Mouse (Mus musculus) layer of hippocampus, adult 8-10 months (tissue): ENCODE measurements around the gene Slc6a20b. TPM values are rescaled to one million over a fixed set of nuclear protein-coding genes. Genes with fewer than 3 reads are reported as not detected.
"Not testable (repeated sequence)": the region's sequence is repeated elsewhere in the genome, so short reads cannot be mapped to it uniquely, and the experiment has no call there.

Experiments
- DNase-seq, 2 experiments: peaks; one replicate each; pipeline ENCODE4 v3.0.0; 2022; ENCODE audit warnings: low spot score in 2 of 2
- total RNA-seq, 4 experiments: library from RNA; stranded (reverse); gene quantifications; 2 replicates each; pipeline ENCODE4 v1.2.4; 2022

Gene Slc6a20b
- total RNA-seq: under 1 TPM; 0.37 to 0.54 (median 0.40) TPM

- no peak for DNase-seq
These were observed at the start of gene Slc6a20b for GRCm38 (mm10) chr9:123632281-123632680. Gene Slc6a20b, minus strand, starts transcription at chr9:123632565.

DNA sequence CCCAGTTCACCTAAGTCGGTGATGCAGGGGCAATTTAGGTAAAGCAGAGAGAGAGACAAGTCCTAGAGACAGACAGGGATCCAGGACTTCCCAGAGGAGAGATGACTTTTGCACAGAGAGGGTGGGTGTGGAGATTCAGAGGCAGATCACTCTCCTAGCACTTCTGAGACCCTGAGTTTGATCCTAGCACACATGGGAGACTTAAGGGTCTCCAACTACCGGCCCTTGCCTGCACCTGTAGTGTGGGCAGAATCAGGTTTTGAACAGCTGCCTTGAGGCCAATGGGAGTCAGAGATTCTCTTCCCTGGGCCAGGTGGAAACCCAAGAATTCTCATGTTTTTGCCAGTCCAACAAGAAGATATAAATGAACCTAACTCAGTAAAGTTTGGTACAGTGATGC lies 46.8 kb upstream of the Slc6a20b start:
- no peak for DNase-seq

- DNase-seq: no peak
These were observed 46.2 kb upstream of the Slc6a20b start, which contains the start of the genes Ccr9 and Slc6a20a for GRCm38 (mm10) chr9:123678327-123679105. Gene Ccr9, plus strand, starts transcription at chr9:123678439. Gene Slc6a20a, minus strand, starts transcription at chr9:123678885.

- peak in 1 of 2 experiments; percentile 18 for DNase-seq
These were observed 33.3 kb upstream of the Slc6a20b start for GRCm38 (mm10) chr9:123665645-123666044.

- not testable (repeated sequence) for DNase-seq
These were observed 27.8 kb upstream of the Slc6a20b start for GRCm38 (mm10) chr9:123659986-123660676.

- DNase-seq: no peak
These were observed 26.6 kb upstream of the Slc6a20b start for GRCm38 (mm10) chr9:123658981-123659380.

- DNase-seq: no peak
These were observed 25.1 kb upstream of the Slc6a20b start for GRCm38 (mm10) chr9:123657457-123657856.

DNA sequence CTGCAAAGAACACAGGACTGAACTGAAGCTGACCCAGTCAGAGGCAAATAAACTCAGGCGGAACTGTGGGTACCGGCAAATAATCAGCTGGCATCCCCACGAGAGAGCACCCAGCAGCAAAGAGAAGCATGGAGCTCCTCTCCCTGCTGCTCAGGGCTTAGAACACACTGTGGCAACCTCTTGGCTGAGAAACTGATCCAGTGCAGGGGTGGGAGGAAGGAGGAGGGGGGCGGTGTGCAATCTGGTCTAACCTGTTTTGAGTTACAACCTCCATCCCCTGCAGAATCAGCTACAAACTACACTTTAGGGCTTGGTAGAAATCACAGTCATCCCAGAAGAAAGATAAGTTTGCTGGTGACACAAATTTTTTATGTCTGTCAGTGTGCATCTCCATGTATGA lies 19.0 kb upstream of the Slc6a20b start:
- DNase-seq: no peak

- no peak for DNase-seq
These were observed 17.6 kb upstream of the Slc6a20b start for GRCm38 (mm10) chr9:123649785-123650511.

DNA sequence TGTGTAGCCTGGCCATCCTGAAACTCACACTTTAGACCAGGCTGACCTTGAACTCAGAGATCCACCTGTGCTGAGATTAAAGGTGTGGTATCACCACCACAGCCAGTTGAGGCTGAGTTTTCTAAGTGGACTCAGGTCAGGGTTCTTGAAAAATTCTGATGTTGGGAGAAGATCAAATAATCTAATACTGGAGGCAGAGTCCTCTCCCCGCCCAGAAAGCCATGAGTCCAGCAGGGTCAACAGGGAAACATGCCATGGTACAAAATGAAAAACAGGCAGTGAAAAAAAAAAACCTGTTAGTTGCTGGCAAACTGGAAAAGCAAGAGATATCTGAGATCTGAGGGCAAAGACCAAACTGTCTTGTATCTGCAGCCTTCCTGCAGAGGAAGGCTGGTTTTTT lies 7.7 kb upstream of the Slc6a20b start:
- DNase-seq: no peak

GRCm38 (mm10) chr9:123638668-123639089 lies 6.3 kb upstream of the Slc6a20b start:
- DNase-seq: peak; percentile 7 to 18

DNA sequence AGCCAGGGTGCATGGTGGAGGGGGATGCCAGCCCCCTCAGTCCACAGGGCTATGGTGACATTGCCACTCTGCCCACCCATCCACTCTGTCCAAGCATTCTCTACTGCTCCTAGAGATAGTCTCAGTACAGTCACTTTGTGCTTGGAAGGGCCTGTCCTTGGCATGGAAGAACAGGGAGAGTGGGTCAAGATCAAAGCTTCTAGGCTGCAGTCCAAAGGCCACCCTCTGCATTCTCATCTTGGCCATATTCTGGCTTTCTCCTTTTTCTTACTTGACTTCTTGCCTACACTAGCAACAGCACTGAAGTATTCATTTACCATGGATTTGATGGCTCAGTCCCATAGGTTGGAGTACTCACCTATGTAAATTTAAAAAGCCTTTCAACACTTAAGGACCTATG lies 5.9 kb upstream of the Slc6a20b start:
- no peak for DNase-seq

GRCm38 (mm10) chr9:123636771-123637170 lies 4.4 kb upstream of the Slc6a20b start:
- DNase-seq: no peak

GRCm38 (mm10) chr9:123632993-123633392 lies 628 bp upstream of the Slc6a20b start:
- no peak for DNase-seq

- no peak for DNase-seq
These were observed 699 bp downstream of the Slc6a20b start for GRCm38 (mm10) chr9:123631666-123632065.

DNA sequence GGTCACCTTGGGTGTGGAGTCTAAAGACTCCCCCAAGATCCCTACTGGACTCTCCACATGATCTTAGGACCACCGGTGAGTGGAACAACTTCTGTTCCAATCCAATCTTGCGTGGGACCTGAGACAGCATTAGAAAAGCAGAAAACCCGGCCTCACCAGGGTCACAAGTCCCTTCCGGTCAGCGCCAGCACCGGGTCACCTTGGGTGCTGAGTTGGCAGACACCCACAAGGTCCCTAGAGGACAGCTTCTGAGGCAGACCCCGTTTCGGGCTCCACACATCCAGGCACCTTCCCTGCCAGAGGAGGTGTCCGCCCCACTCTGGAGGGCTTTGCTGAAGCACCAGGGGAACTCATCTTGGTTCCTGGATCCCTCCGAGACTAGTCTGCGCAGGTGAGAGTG lies 6.5 kb downstream of the Slc6a20b start:
- DNase-seq: no peak

DNA sequence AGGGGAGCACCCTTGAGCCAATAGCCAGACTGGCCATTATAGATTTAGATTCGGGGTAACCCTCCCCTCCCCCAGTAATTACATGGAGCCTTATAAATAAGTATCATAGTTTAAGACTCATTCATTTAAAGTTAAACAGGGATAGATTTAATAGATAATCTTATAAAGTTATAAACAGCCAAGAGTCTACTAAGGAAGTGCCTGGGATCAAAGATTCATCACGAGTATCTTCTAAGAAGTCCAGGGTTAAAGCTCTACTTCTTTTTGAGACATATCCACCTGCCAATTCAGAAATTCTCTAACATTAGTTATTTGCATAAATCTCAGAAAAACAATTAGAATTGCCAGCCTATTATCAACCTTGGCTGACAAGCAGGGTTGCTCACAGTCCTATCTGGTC lies 7.6 kb downstream of the Slc6a20b start:
- DNase-seq: no peak

DNA sequence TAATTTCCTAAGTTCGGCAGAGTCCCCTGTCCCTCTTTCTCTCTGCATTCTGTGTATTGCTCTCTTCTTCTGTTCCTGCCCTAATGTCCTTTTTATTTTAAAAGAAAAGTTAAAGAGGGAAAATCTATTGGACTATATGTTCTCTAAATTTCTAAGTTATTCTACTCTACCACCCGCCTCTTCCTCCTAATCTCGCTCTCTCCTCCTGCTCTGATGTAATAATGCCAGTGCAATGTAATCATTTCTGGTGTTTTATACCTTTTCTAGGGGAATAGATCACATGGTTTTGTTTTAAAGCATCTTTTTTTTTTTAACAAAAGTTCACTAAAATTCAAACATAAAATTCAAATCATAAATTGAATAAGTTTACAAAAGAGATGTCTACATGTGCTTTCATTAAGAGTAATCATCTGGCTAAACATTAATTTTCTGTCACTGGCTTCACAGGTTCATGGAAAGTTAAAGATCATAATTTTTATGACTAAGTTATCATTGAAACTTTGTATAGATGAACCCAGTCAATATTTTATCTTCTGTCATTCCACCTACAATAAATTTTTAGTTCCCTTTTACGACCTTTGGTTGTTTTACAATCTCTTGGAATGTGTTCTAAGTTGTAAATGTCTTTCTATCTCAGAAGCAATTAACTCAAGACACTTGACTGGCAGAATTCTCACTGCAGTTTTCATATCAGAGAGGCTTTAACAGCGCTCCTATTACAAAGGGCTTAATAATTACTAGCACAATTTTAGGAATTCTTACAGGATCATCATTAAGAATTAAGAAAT lies 11.9 kb downstream of the Slc6a20b start:
- DNase-seq: no peak

- DNase-seq: no peak
These were observed 30.8 kb downstream of the Slc6a20b start for GRCm38 (mm10) chr9:123601529-123601928.

DNA sequence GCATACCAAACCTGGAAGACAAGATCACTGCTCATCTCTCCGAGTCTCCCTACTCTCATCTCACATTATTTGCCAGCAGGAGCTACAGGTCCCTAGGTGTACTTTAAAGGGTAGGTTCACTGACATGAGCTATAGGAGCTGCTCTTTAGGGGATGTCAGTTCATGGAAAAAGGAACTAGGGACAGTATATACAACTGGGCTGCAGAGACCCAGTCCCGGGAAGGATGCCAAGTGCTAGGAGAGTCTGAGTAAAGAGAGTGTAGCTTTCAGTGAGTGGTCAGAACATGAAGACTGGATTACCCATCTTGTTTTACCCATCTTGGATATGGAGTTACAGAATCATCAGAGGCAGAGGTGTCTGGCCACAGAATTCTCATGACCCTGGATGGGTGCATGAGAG lies 35.0 kb downstream of the Slc6a20b start:
- no peak for DNase-seq

GRCm38 (mm10) chr9:123596910-123597309 lies 35.5 kb downstream of the Slc6a20b start:
- DNase-seq: no peak
